Mouse (Mus musculus): ENCODE results near the gene Inhbc.

DNA sequence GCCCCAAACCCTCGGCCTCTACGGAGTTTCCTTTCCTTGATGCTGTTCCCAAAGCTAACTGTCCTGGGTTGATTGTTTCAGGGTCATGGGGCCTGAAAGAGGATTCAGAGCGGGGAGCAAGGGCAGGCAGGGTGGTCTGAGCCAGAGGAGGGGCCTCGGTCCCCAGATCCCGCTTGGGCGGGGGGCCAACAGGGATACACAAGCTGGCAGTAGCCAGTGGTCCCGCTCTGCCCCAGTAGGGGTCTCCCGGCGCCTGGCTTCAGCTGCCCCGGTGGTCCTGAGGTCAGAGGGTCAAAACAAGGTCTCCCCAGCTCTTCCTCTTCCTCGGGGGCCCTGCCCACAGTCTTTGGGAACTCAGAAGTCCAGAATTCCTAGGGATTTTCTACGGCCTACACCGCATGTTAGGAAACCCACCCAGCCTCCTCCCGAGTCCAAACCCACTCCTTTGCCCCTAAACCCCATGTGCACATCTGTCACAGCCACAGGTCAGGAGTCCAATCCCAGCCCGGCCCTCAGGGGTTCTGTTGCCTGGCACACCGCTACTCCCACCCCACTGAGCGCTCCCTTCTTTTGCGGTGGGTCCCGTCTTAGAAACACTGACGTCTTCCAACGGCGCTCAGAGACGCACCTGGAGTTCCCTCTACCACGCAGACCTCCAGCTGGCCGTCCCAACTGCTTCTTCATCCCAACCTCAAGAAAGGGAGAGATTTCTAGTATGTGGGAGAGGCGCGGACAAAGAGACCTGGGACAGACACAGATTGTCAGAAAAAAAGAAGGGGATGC lies 29.5 kb downstream of the Inhbc start:
- TF ChIP-seq POLR2A (IDR thresholded peaks at IDR 0.05; ENCODE audit: insufficient read depth, low read depth, low read length), result no peak
- no peak for TF ChIP-seq CTCF (IDR thresholded peaks at IDR 0.05; ENCODE audit: insufficient read depth, low read depth, low read length)
